Mouse (Mus musculus) c-Kit-negative CD71-positive TER-119-positive erythroid progenitor cells, embryonic 14.5 days (primary cell): ENCODE measurements around the gene Spsb4.

Experiments used
- DNase-seq: peaks from one replicate; pipeline ENCODE4 v3.0.0-alpha.2; 2013; ENCODE audit warnings: low read depth, low spot score

Gene Spsb4

GRCm38 (mm10) chr9:97018677-97019147 lies at the start of gene Spsb4:
TSS of gene Spsb4 (minus strand) at chr9:97018843.
- DNase-seq, result no peak

GRCm38 (mm10) chr9:97067761-97068160 lies 49.1 kb upstream of the Spsb4 start:
- DNase-seq, result no peak

- DNase-seq, result no peak
These were observed 47.2 kb upstream of the Spsb4 start for GRCm38 (mm10) chr9:97065885-97066284.

- no peak for DNase-seq
These were observed 46.6 kb upstream of the Spsb4 start for GRCm38 (mm10) chr9:97065216-97065615.

- DNase-seq, result no peak
These were observed 45.5 kb upstream of the Spsb4 start for GRCm38 (mm10) chr9:97064161-97064560.

- no peak for DNase-seq
These were observed 43.1 kb upstream of the Spsb4 start for GRCm38 (mm10) chr9:97061696-97062095.

- DNase-seq, result no peak
These were observed 38.1 kb upstream of the Spsb4 start for GRCm38 (mm10) chr9:97056541-97057338.

- DNase-seq, result no peak
These were observed 37.3 kb upstream of the Spsb4 start for GRCm38 (mm10) chr9:97055906-97056305.

- no peak for DNase-seq
These were observed 32.5 kb upstream of the Spsb4 start for GRCm38 (mm10) chr9:97051176-97051575.

- DNase-seq, result no peak
These were observed 27.6 kb upstream of the Spsb4 start for GRCm38 (mm10) chr9:97046240-97046639.

GRCm38 (mm10) chr9:97041633-97042032 lies 23.0 kb upstream of the Spsb4 start:
- DNase-seq, result no peak

- DNase-seq, result no peak
These were observed 19.4 kb upstream of the Spsb4 start for GRCm38 (mm10) chr9:97038010-97038409.

- no peak for DNase-seq
These were observed 18.0 kb upstream of the Spsb4 start for GRCm38 (mm10) chr9:97036656-97037055.

GRCm38 (mm10) chr9:97027361-97027760 lies 8.7 kb upstream of the Spsb4 start:
- no peak for DNase-seq

- DNase-seq, result no peak
These were observed 7.4 kb upstream of the Spsb4 start for GRCm38 (mm10) chr9:97026006-97026405.

- no peak for DNase-seq
These were observed 5.8 kb upstream of the Spsb4 start for GRCm38 (mm10) chr9:97024451-97024850.

GRCm38 (mm10) chr9:97022948-97023347 lies 4.3 kb upstream of the Spsb4 start:
- DNase-seq, result no peak

GRCm38 (mm10) chr9:97022371-97022770 lies 3.7 kb upstream of the Spsb4 start:
- no peak for DNase-seq

- DNase-seq, result no peak
These were observed 1.5 kb upstream of the Spsb4 start for GRCm38 (mm10) chr9:97020152-97020551.

GRCm38 (mm10) chr9:97019686-97020085 lies 1.0 kb upstream of the Spsb4 start:
- DNase-seq, result no peak

- no peak for DNase-seq
These were observed 588 bp upstream of the Spsb4 start for GRCm38 (mm10) chr9:97019231-97019630.

- DNase-seq, result no peak
These were observed 617 bp downstream of the Spsb4 start for GRCm38 (mm10) chr9:97017811-97018641.
